Mouse (Mus musculus): Measurements from ENCODE around the gene Kcnj9. TPM values are rescaled to one million over a fixed set of nuclear protein-coding genes. Genes with fewer than 3 reads are reported as not detected.

Kcnj9 gene
- polyA plus RNA-seq, 1 experiment from 2014 or later, result 0.04 TPM

GRCm38 (mm10) chr1:172297611-172298537, 31.2 kb downstream of the Kcnj9 start, which contains the start of gene Atp1a2:
Atp1a2 (minus strand) TSS chr1:172298064.
- WGBS, result 4% methylated on average over 16 of the region's 16 CpGs
- H3K4me1 ChIP-seq, result peaks cover 68% of the 10 kb centered on the region

GRCm38 (mm10) chr1:172296816-172297510, 32.2 kb downstream of the Kcnj9 start:
- no peak for ATAC-seq (ENCODE audit: insufficient number of reproducible peaks, low FRiP score, low TSS enrichment, low read depth)
- no peaks in the 10 kb centered on the region for H3K9me3 ChIP-seq

More at GRCm38 (mm10) chr1:172297611-172298537, 31.2 kb downstream of the Kcnj9 start, which contains the start of gene Atp1a2:
- Histone ChIP-seq H3K27me3 (no peaks in the 10 kb centered on the region), H3K9me3 (no peaks in the 10 kb centered on the region), H3K9ac (no peak within 1 kb of the TSS), H3K36me3 (no peaks in the 10 kb centered on the region), H3K4me3 (peak within 1 kb of the TSS; percentile 22), H3K27ac (peak within 1 kb of the TSS; percentile 75), H3K4me2 (peak within 1 kb of the TSS; percentile 36)
- ATAC-seq (ENCODE audit: insufficient number of reproducible peaks, low FRiP score, low TSS enrichment, low read depth), result 0 out of 2 replicates have a peak, but pooled peaks have one; percentile 45

GRCm38 (mm10) chr1:172295751-172296197, 33.3 kb downstream of the Kcnj9 start:
- no peak for ATAC-seq (ENCODE audit: insufficient number of reproducible peaks, low FRiP score, low TSS enrichment, low read depth)
- Histone ChIP-seq H3K27me3 (no peaks in the 10 kb centered on the region), H3K4me3 (no peak overlapping the region), H3K4me1 (peaks cover 54% of the 10 kb centered on the region), H3K4me2 (no peak overlapping the region; the same call in 1 of the 2 replicates), H3K9ac (no peak overlapping the region), H3K36me3 (no peaks in the 10 kb centered on the region), H3K27ac (peak overlapping the region; percentile 75), H3K9me3 (no peaks in the 10 kb centered on the region)
- WGBS, result 24% methylated on average over 4 of the region's 4 CpGs

More at GRCm38 (mm10) chr1:172296816-172297510, 32.2 kb downstream of the Kcnj9 start:
- H3K4me1 ChIP-seq, result peaks cover 59% of the 10 kb centered on the region
- H3K36me3 ChIP-seq, result no peaks in the 10 kb centered on the region
- H3K27me3 ChIP-seq, result no peaks in the 10 kb centered on the region
- H3K4me2 ChIP-seq, result peak overlapping the region; percentile 36
- peak overlapping the region; percentile 22; the same call in 1 of the 2 replicates for H3K4me3 ChIP-seq
- H3K27ac ChIP-seq, result peak overlapping the region; percentile 75
- 73% methylated on average over 6 of the region's 6 CpGs for WGBS
- H3K9ac ChIP-seq, result no peak overlapping the region

- no peak overlapping the region for H3K4me2 ChIP-seq
- no peak overlapping the region for H3K4me3 ChIP-seq
- no peaks in the 10 kb centered on the region for H3K9me3 ChIP-seq
- no peak for ATAC-seq (ENCODE audit: insufficient number of reproducible peaks, low FRiP score, low TSS enrichment, low read depth)
- H3K36me3 ChIP-seq, result no peaks in the 10 kb centered on the region
- no peaks in the 10 kb centered on the region for H3K27me3 ChIP-seq
- WGBS, result 85% methylated on average over 11 of the region's 11 CpGs
- H3K9ac ChIP-seq, result no peak overlapping the region
- peaks cover 38% of the 10 kb centered on the region for H3K4me1 ChIP-seq
- H3K27ac ChIP-seq, result no peak overlapping the region
These were observed 35.7 kb downstream of the Kcnj9 start for GRCm38 (mm10) chr1:172293449-172293848.

GRCm38 (mm10) chr1:172292880-172293279, 36.2 kb downstream of the Kcnj9 start:
- Histone ChIP-seq H3K9ac (no peak overlapping the region), H3K27ac (no peak overlapping the region), H3K9me3 (no peaks in the 10 kb centered on the region), H3K4me3 (no peak overlapping the region), H3K4me2 (no peak overlapping the region), H3K27me3 (no peaks in the 10 kb centered on the region), H3K4me1 (peaks cover 32% of the 10 kb centered on the region), H3K36me3 (no peaks in the 10 kb centered on the region)
- 76% methylated on average over 2 of the region's 2 CpGs for WGBS
- no peak for ATAC-seq (ENCODE audit: insufficient number of reproducible peaks, low FRiP score, low TSS enrichment, low read depth)

GRCm38 (mm10) chr1:172289617-172289946, 39.5 kb downstream of the Kcnj9 start:
- no peaks in the 10 kb centered on the region for H3K9me3 ChIP-seq
- no peak for ATAC-seq (ENCODE audit: insufficient number of reproducible peaks, low FRiP score, low TSS enrichment, low read depth)
- no peaks in the 10 kb centered on the region for H3K36me3 ChIP-seq
- H3K27ac ChIP-seq, result no peak overlapping the region
- H3K4me3 ChIP-seq, result no peak overlapping the region
- no peak overlapping the region for H3K4me2 ChIP-seq
- no peaks in the 10 kb centered on the region for H3K27me3 ChIP-seq
- 0 out of 2 replicates have a peak, but pooled peaks cover under 1% of the 10 kb centered on the region for H3K4me1 ChIP-seq
- 65% methylated on average over 3 of the region's 3 CpGs for WGBS
- no peak overlapping the region for H3K9ac ChIP-seq

GRCm38 (mm10) chr1:172288900-172289616, 40.1 kb downstream of the Kcnj9 start:
- Histone ChIP-seq H3K4me1 (no peaks in the 10 kb centered on the region), H3K4me3 (no peak overlapping the region), H3K9ac (no peak overlapping the region), H3K9me3 (no peaks in the 10 kb centered on the region), H3K27ac (no peak overlapping the region), H3K4me2 (no peak overlapping the region), H3K36me3 (no peaks in the 10 kb centered on the region), H3K27me3 (no peaks in the 10 kb centered on the region)
- 89% methylated on average over 11 of the region's 11 CpGs for WGBS
- ATAC-seq (ENCODE audit: insufficient number of reproducible peaks, low FRiP score, low TSS enrichment, low read depth), result no peak

GRCm38 (mm10) chr1:172286740-172287139, 42.4 kb downstream of the Kcnj9 start:
- no peak overlapping the region for H3K9ac ChIP-seq
- no peak for ATAC-seq (ENCODE audit: insufficient number of reproducible peaks, low FRiP score, low TSS enrichment, low read depth)
- H3K4me1 ChIP-seq, result no peaks in the 10 kb centered on the region
- no peak overlapping the region for H3K4me3 ChIP-seq
- no peak overlapping the region for H3K27ac ChIP-seq
- no peaks in the 10 kb centered on the region for H3K27me3 ChIP-seq
- no peak overlapping the region for H3K4me2 ChIP-seq
- H3K36me3 ChIP-seq, result no peaks in the 10 kb centered on the region
- 68% methylated on average over 5 of the region's 5 CpGs for WGBS
- no peaks in the 10 kb centered on the region for H3K9me3 ChIP-seq

GRCm38 (mm10) chr1:172284221-172284620, 44.9 kb downstream of the Kcnj9 start:
- WGBS, result 91% methylated on average over 14 of the region's 14 CpGs
- no peak overlapping the region for H3K9ac ChIP-seq
- H3K27ac ChIP-seq, result no peak overlapping the region
- H3K9me3 ChIP-seq, result no peaks in the 10 kb centered on the region
- no peak overlapping the region for H3K4me2 ChIP-seq
- no peaks in the 10 kb centered on the region for H3K36me3 ChIP-seq
- ATAC-seq (ENCODE audit: insufficient number of reproducible peaks, low FRiP score, low TSS enrichment, low read depth), result no peak
- H3K4me1 ChIP-seq, result no peaks in the 10 kb centered on the region
- H3K4me3 ChIP-seq, result no peak overlapping the region
- no peaks in the 10 kb centered on the region for H3K27me3 ChIP-seq

- Histone ChIP-seq H3K9ac (no peak overlapping the region), H3K27ac (no peak overlapping the region), H3K9me3 (no peaks in the 10 kb centered on the region), H3K4me2 (no peak overlapping the region), H3K4me3 (no peak overlapping the region), H3K36me3 (no peaks in the 10 kb centered on the region), H3K4me1 (no peaks in the 10 kb centered on the region), H3K27me3 (no peaks in the 10 kb centered on the region)
- no peak for ATAC-seq (ENCODE audit: insufficient number of reproducible peaks, low FRiP score, low TSS enrichment, low read depth)
- 91% methylated on average over 6 of the region's 6 CpGs for WGBS
These were observed 46.0 kb downstream of the Kcnj9 start for GRCm38 (mm10) chr1:172283073-172283472.

GRCm38 (mm10) chr1:172281522-172282254, 47.4 kb downstream of the Kcnj9 start:
- 0 out of 2 replicates have a peak, but pooled peaks have one; percentile 4 for ATAC-seq (ENCODE audit: insufficient number of reproducible peaks, low FRiP score, low TSS enrichment, low read depth)
- WGBS, result 74% methylated on average over 10 of the region's 10 CpGs
- Histone ChIP-seq H3K27me3 (no peaks in the 10 kb centered on the region), H3K4me1 (no peaks in the 10 kb centered on the region), H3K4me2 (no peak overlapping the region), H3K9ac (no peak overlapping the region), H3K4me3 (no peak overlapping the region), H3K27ac (peak overlapping the region; percentile 24; the same call in 1 of the 2 replicates), H3K9me3 (no peaks in the 10 kb centered on the region), H3K36me3 (no peaks in the 10 kb centered on the region)

Data from limb, embryonic 15.5 days (tissue).